Mouse (Mus musculus) MEL (cell line): Measurements from ENCODE around the gene Ss18l2. TPM values are rescaled to one million over a fixed set of nuclear protein-coding genes. Genes with fewer than 3 reads are reported as not detected.
A peak's percentile ranks its signal among the peaks of the same experiment; 100 is the strongest.

ENCODE experiments used
- DNase-seq: peaks from one replicate; pipeline ENCODE4 v3.0.0; 2011; ENCODE audit warnings: low read depth, low spot score
- H3K27ac ChIP-seq: 2 replicates; pipeline ENCODE4 v1.5.1; 2012; ENCODE audit warnings: low read depth, mild to moderate bottlenecking, control low read depth, low read length, moderate library complexity; ENCODE audit not compliant: control insufficient read depth
- H3K27me3 ChIP-seq, 2 experiments: fragments of 150-350 bp in 1 of 2; sonication (generic) in 1 of 2; 2 replicates each; pipeline ENCODE4 v1.6.1; 2012; ENCODE audit warnings: low read length in 2 of 2, mild to moderate bottlenecking in 2 of 2, improper control_type of control experiment in 1 of 2, moderate library complexity in 1 of 2; ENCODE audit not compliant: insufficient read depth in 2 of 2, control insufficient read depth in 1 of 2
- H3K36me3 ChIP-seq, 2 experiments: 2 replicates each; pipeline ENCODE4 v1.6.1; 2012 to 2014; ENCODE audit warnings: low read length in 2 of 2, improper control_type of control experiment in 1 of 2, inconsistent platforms in 1 of 2, mild to moderate bottlenecking in 1 of 2; ENCODE audit not compliant: insufficient read depth in 2 of 2, control insufficient read depth in 1 of 2
- H3K4me1 ChIP-seq, 2 experiments: fragments of 150-350 bp in 1 of 2; sonication (generic) in 1 of 2; 2 replicates each; pipeline ENCODE4 v1.6.1; 2012; ENCODE audit warnings: low read length in 2 of 2, improper control_type of control experiment in 1 of 2, mild to moderate bottlenecking in 1 of 2; ENCODE audit not compliant: insufficient read depth in 2 of 2, control insufficient read depth in 1 of 2
- H3K4me3 ChIP-seq, 2 experiments: fragments of 150-350 bp in 1 of 2; sonication (generic) in 1 of 2; 2 replicates each; pipeline ENCODE4 v1.5.1; 2012; ENCODE audit warnings: low read depth in 2 of 2, low read length in 2 of 2, mild to moderate bottlenecking in 2 of 2, moderate library complexity in 2 of 2, control low read depth in 1 of 2, improper control_type of control experiment in 1 of 2; ENCODE audit not compliant: control insufficient read depth in 1 of 2, insufficient read depth in 1 of 2
- H3K79me2 ChIP-seq: 2 replicates; pipeline ENCODE4 v1.6.1; 2012; ENCODE audit warnings: mild to moderate bottlenecking, low read length, moderate library complexity; ENCODE audit not compliant: control insufficient read depth, poor library complexity, insufficient read depth
- H3K9ac ChIP-seq: 2 replicates; pipeline ENCODE4 v1.6.1; 2012; ENCODE audit warnings: low read depth, mild to moderate bottlenecking, control low read depth, low read length, moderate library complexity; ENCODE audit not compliant: control insufficient read depth, poor library complexity, severe bottlenecking
- H3K9me3 ChIP-seq: fragments of 150-350 bp; sonication (generic); replicated peaks from 2 replicates; pipeline ENCODE4 v1.6.1; 2012; ENCODE audit warnings: mild to moderate bottlenecking, low read length, improper control_type of control experiment, moderate library complexity; ENCODE audit not compliant: insufficient read depth
- BHLHE40 ChIP-seq: IDR thresholded peaks from 2 replicates; pipeline ENCODE4 v1.6.1; 2012; ENCODE audit warnings: low read depth, mild to moderate bottlenecking, inconsistent platforms, low read length, improper control_type of control experiment, borderline replicate concordance
- CHD1 ChIP-seq: IDR thresholded peaks from 2 replicates; pipeline ENCODE4 v1.6.1; 2012; ENCODE audit warnings: low read depth, mild to moderate bottlenecking, inconsistent platforms, low read length, improper control_type of control experiment
- CTCF ChIP-seq, 3 experiments: IDR thresholded peaks in 2 of 3; conservative IDR thresholded peaks in 1 of 3; 2 replicates each; pipeline ENCODE4 v1.5.1; 2011 to 2012; ENCODE audit warnings: low read length in 3 of 3, low read depth in 2 of 3, mild to moderate bottlenecking in 2 of 3, improper control_type of control experiment in 1 of 3, inconsistent platforms in 1 of 3, mixed read lengths in 1 of 3, moderate library complexity in 1 of 3; ENCODE audit not compliant: control insufficient read depth in 1 of 3, insufficient read depth in 1 of 3, poor library complexity in 1 of 3, severe bottlenecking in 1 of 3
- ETS1 ChIP-seq: IDR thresholded peaks from 2 replicates; pipeline ENCODE4 v1.6.1; 2012; ENCODE audit warnings: low read depth, mild to moderate bottlenecking, inconsistent platforms, low read length, improper control_type of control experiment, moderate library complexity
- MAFK ChIP-seq: IDR thresholded peaks from 2 replicates; pipeline ENCODE4 v1.6.1; 2011; ENCODE audit warnings: low read depth, mild to moderate bottlenecking, low read length, improper control_type of control experiment, borderline replicate concordance
- MAX ChIP-seq: IDR thresholded peaks from 2 replicates; pipeline ENCODE4 v1.6.1; 2011; ENCODE audit warnings: low read length, improper control_type of control experiment
- MYC ChIP-seq: IDR thresholded peaks from 2 replicates; pipeline ENCODE4 v1.6.1; 2011; ENCODE audit warnings: low read depth, mild to moderate bottlenecking, low read length, improper control_type of control experiment, moderate library complexity
- NRF1 ChIP-seq: IDR thresholded peaks from 2 replicates; pipeline ENCODE4 v1.6.1; 2014; ENCODE audit warnings: low read depth, mild to moderate bottlenecking, inconsistent platforms, low read length, improper control_type of control experiment, moderate library complexity; ENCODE audit not compliant: poor library complexity, insufficient read depth, severe bottlenecking
- POLR2AphosphoS2 ChIP-seq: IDR thresholded peaks from 2 replicates; pipeline ENCODE4 v1.6.1; 2011; ENCODE audit warnings: low read length, improper control_type of control experiment
- RAD21 ChIP-seq: IDR thresholded peaks from 2 replicates; pipeline ENCODE4 v1.6.1; 2011; ENCODE audit warnings: mild to moderate bottlenecking, low read depth, low read length, improper control_type of control experiment
- SMC3 ChIP-seq: IDR thresholded peaks from 2 replicates; pipeline ENCODE4 v1.6.1; 2011; ENCODE audit warnings: low read depth, low read length, improper control_type of control experiment
- TCF12 ChIP-seq: IDR thresholded peaks from 2 replicates; pipeline ENCODE4 v1.6.1; 2014; ENCODE audit warnings: low read depth, mild to moderate bottlenecking, inconsistent platforms, low read length, improper control_type of control experiment, moderate library complexity
- polyA plus RNA-seq, 2 experiments: library from polyadenylated mRNA; stranded (reverse) in 1 of 2; unstranded in 1 of 2; fragments of >175 nt in 1 of 2; fragments of >200 nt in 1 of 2; gene quantifications; 2 replicates each; pipeline versions ENCODE4 v1.2.1 to v1.2.4; 2012; ENCODE audit warnings: low replicate concordance in 2 of 2, low read depth in 1 of 2; ENCODE audit not compliant: insufficient read length in 2 of 2, insufficient read depth in 1 of 2, missing spikeins in 1 of 2
- total RNA-seq: library from RNA; depleted of rRNA; stranded (reverse); fragments of 300-350 nt; gene quantifications from 2 replicates; pipeline ENCODE4 v1.2.3, GENCODE M21; 2012

Gene Ss18l2
- total and polyA plus RNA-seq, 3 experiments: 47.8 to 48.5 TPM; not detected in 1

GRCm38 (mm10) chr9:121667822-121668221, 42.3 kb upstream of the Ss18l2 start:
- Histone ChIP-seq H3K4me3 (no peak overlapping the region), H3K9ac (no peak overlapping the region), H3K79me2 (no peaks in the 10 kb centered on the region), H3K27ac (no peak overlapping the region), H3K9me3 (no peaks in the 10 kb centered on the region), H3K36me3 (peaks cover 0 to 6% of the 10 kb centered on the region in 2 experiments; a peak in 2 of 4 replicates), H3K27me3 (no peaks in the 10 kb centered on the region), H3K4me1 (peaks cover 0 to 10% of the 10 kb centered on the region in 2 experiments; a peak in 2 of 4 replicates)
- TF ChIP-seq POLR2AphosphoS2: no peak
- no peak for DNase-seq

GRCm38 (mm10) chr9:121669348-121669791, 40.8 kb upstream of the Ss18l2 start:
- Histone ChIP-seq H3K9ac (no peak overlapping the region), H3K79me2 (no peaks in the 10 kb centered on the region), H3K4me1 (peaks cover 0 to 14% of the 10 kb centered on the region in 2 experiments; a peak in 2 of 4 replicates), H3K4me3 (no peak overlapping the region), H3K9me3 (no peaks in the 10 kb centered on the region), H3K27me3 (no peaks in the 10 kb centered on the region)
- no peak for DNase-seq
- TF ChIP-seq TCF12 (no peak), NRF1 (no peak), CTCF (IDR thresholded peaks at IDR 0.05 in 2 of 3, conservative IDR thresholded peaks at IDR 0.05 in 1 of 3; ENCODE audit: control insufficient read depth in 1 of 3, insufficient read depth in 1 of 3, low read depth in 2 of 3, low read length in 3 of 3, poor library complexity in 1 of 3, severe bottlenecking in 1 of 3) (0 out of 6 replicates have a peak, but pooled peaks of 1 of the 3 experiments have one; percentile 1), BHLHE40 (no peak), MYC (no peak), MAX (no peak)
- TF ChIP-seq, all 39 proteins: peak for 1
- no peak overlapping the region for H3K27ac ChIP-seq
- peaks cover 0 to 6% of the 10 kb centered on the region in 2 experiments; a peak in 2 of 4 replicates for H3K36me3 ChIP-seq

- Histone ChIP-seq H3K4me1 (peaks cover 0 to 17% of the 10 kb centered on the region in 2 experiments; a peak in 2 of 4 replicates), H3K27ac (no peak overlapping the region), H3K4me3 (no peak overlapping the region)
- peak; percentile 73 for DNase-seq
- peak; percentile 28 for TF ChIP-seq RAD21
- no peak for TF ChIP-seq ETS1
- peak; percentile 66 to 68 (median 67) for TF ChIP-seq CTCF (IDR thresholded peaks at IDR 0.05 in 2 of 3, conservative IDR thresholded peaks at IDR 0.05 in 1 of 3; ENCODE audit: control insufficient read depth in 1 of 3, insufficient read depth in 1 of 3, low read depth in 2 of 3, low read length in 3 of 3, poor library complexity in 1 of 3, severe bottlenecking in 1 of 3)
- TF ChIP-seq CHD1: no peak
- TF ChIP-seq MAFK: no peak
- TF ChIP-seq SMC3: peak; percentile 63
- TF ChIP-seq, all 39 proteins: peak for 3
- no peaks in the 10 kb centered on the region for H3K27me3 ChIP-seq
- H3K79me2 ChIP-seq: no peaks in the 10 kb centered on the region
- H3K36me3 ChIP-seq: peaks cover 0 to 8% of the 10 kb centered on the region in 2 experiments; a peak in 2 of 4 replicates
- H3K9ac ChIP-seq: no peak overlapping the region
- no peaks in the 10 kb centered on the region for H3K9me3 ChIP-seq
Measured at GRCm38 (mm10) chr9:121671300-121671699, 38.8 kb upstream of the Ss18l2 start.
